23 mouse cellular contexts compared by ENCODE assay signal in genomic region chr5:50234111-50234510, GRCm38 (mm10).
"Had no signal": no experiment of that assay in that cellular context is flagged by ENCODE, and none has a peak within 500 bp of the region (broad histone marks: within the 10 kb centered on the region; RNA-seq: fewer than 3 reads in every experiment).

No protein-coding gene starts in this region.

- H3K36me3 ChIP-seq: forebrain, embryonic 15.5 days; heart, embryonic 13.5 days; heart, embryonic 15.5 days; hindbrain, embryonic 13.5 days; hindbrain, embryonic 15.5 days; limb, embryonic 10.5 days; limb, embryonic 12.5 days; liver, embryonic 13.5 days; liver, embryonic 15.5 days had no signal

- H3K4me1 ChIP-seq: forebrain, embryonic 15.5 days; heart, embryonic 13.5 days; heart, embryonic 15.5 days; hindbrain, embryonic 13.5 days; hindbrain, embryonic 15.5 days; limb, embryonic 10.5 days; limb, embryonic 12.5 days; liver, embryonic 13.5 days; liver, embryonic 15.5 days had no signal

- DNase-seq: forebrain, postnatal 0 days; gastrocnemius, postnatal 14 days; gastrocnemius, postnatal 36 days; heart, adult 11 months; heart, adult 2 months; heart, postnatal 14 days; heart, postnatal 36 days; liver; liver, embryonic 13.5 days had no signal

- H3K9me3 ChIP-seq: forebrain, embryonic 15.5 days; heart, embryonic 13.5 days; heart, embryonic 15.5 days; hindbrain, embryonic 13.5 days; hindbrain, embryonic 15.5 days; limb, embryonic 10.5 days; limb, embryonic 12.5 days; liver, embryonic 13.5 days; liver, embryonic 15.5 days had no signal

- H3K9ac ChIP-seq: forebrain, embryonic 15.5 days; forebrain, postnatal 0 days; heart, embryonic 13.5 days; heart, embryonic 15.5 days; hindbrain, embryonic 13.5 days; hindbrain, embryonic 15.5 days; limb, embryonic 12.5 days; liver, embryonic 13.5 days; liver, embryonic 15.5 days had no signal

- H3K4me3 ChIP-seq: forebrain, embryonic 15.5 days; heart, adult 2 months; heart, embryonic 13.5 days; heart, embryonic 15.5 days; hindbrain, embryonic 13.5 days; hindbrain, embryonic 15.5 days; layer of hippocampus, adult 2 months; left cerebral cortex, adult 2 months; limb, embryonic 10.5 days; limb, embryonic 12.5 days; liver, embryonic 13.5 days; liver, embryonic 15.5 days had no signal

- ATAC-seq: forebrain, embryonic 15.5 days; forebrain, postnatal 0 days; hindbrain, postnatal 0 days; intestine, embryonic 16.5 days had no signal

- H3K4me2 ChIP-seq: forebrain, embryonic 15.5 days; heart, embryonic 11.5 days; heart, embryonic 13.5 days; heart, embryonic 15.5 days; hindbrain, embryonic 13.5 days; hindbrain, embryonic 15.5 days; limb, embryonic 12.5 days; liver, embryonic 11.5 days; liver, embryonic 13.5 days; liver, embryonic 15.5 days had no signal

- H3K27ac ChIP-seq: forebrain, embryonic 15.5 days; heart, adult 2 months; heart, embryonic 13.5 days; heart, embryonic 15.5 days; hindbrain, embryonic 13.5 days; hindbrain, embryonic 15.5 days; hindbrain, postnatal 0 days; layer of hippocampus, adult 2 months; left cerebral cortex, adult 2 months; limb, embryonic 10.5 days; limb, embryonic 12.5 days; liver, embryonic 13.5 days; liver, embryonic 15.5 days had no signal

- H3K27me3 ChIP-seq: forebrain, embryonic 15.5 days; heart, embryonic 13.5 days; heart, embryonic 15.5 days; hindbrain, embryonic 13.5 days; hindbrain, embryonic 15.5 days; limb, embryonic 12.5 days; liver, embryonic 13.5 days; liver, embryonic 15.5 days had no signal
